Mouse (Mus musculus): ENCODE results near the gene Osbpl6.

DNA sequence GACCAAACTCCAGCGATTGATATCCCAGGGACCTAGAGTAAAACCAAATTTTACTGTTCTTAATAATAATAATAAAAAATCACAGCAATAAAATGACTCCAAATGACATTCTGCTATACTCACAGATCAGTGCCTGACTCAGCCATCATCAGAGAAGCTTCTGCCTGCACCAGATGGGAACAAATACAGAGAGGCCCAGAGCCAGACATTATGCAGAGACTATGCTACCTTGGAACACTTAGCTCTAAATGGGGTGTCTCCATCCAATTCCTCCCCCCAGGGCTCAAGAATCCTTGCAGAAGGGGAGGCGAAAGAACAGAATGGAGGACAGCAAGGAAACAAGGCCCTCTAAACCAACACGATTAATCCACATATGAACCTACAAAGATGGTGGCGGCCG lies 60.4 kb downstream of the Osbpl6 start:
- no peak for TF ChIP-seq POLR2A (IDR thresholded peaks at IDR 0.05; ENCODE audit: control insufficient read depth in 1 of 2, insufficient read depth in 1 of 2, low read depth in 1 of 2, low read length in 2 of 2, poor library complexity in 1 of 2)
- no peak for TF ChIP-seq MXI1 (IDR thresholded peaks at IDR 0.05; ENCODE audit: low read depth, low read length)
- no peak for TF ChIP-seq CTCF (IDR thresholded peaks at IDR 0.05 in 2 of 3, conservative IDR thresholded peaks at IDR 0.05 in 1 of 3; ENCODE audit: control insufficient read depth in 1 of 3, insufficient read depth in 1 of 3, low read depth in 2 of 3, low read length in 3 of 3, poor library complexity in 1 of 3, severe bottlenecking in 1 of 3)
- no peak for TF ChIP-seq EP300 (IDR thresholded peaks at IDR 0.05; ENCODE audit: low read depth in 1 of 2, low read length in 2 of 2)
- TF ChIP-seq USF1 (IDR thresholded peaks at IDR 0.05; ENCODE audit: low read depth, low read length): no peak
- TF ChIP-seq GATA1 (IDR thresholded peaks at IDR 0.05; ENCODE audit: low read depth, low read length): no peak
- TF ChIP-seq KAT2A (conservative IDR thresholded peaks at IDR 0.05; ENCODE audit: low read depth, low read length): no peak
- TF ChIP-seq USF2 (IDR thresholded peaks at IDR 0.05; ENCODE audit: borderline replicate concordance in 1 of 2, insufficient read depth in 1 of 2, low read depth in 1 of 2, low read length in 2 of 2): no peak
- no peak for TF ChIP-seq POLR2AphosphoS2 (IDR thresholded peaks at IDR 0.05; ENCODE audit: low read length)
- TF ChIP-seq MEF2A (IDR thresholded peaks at IDR 0.05; ENCODE audit: extremely low read depth, insufficient replicate concordance, low read depth, low read length, poor library complexity, severe bottlenecking): no peak
- TF ChIP-seq ETS1 (IDR thresholded peaks at IDR 0.05; ENCODE audit: low read depth, low read length): no peak

All from MEL (cell line).